In the genomic region with DNA sequence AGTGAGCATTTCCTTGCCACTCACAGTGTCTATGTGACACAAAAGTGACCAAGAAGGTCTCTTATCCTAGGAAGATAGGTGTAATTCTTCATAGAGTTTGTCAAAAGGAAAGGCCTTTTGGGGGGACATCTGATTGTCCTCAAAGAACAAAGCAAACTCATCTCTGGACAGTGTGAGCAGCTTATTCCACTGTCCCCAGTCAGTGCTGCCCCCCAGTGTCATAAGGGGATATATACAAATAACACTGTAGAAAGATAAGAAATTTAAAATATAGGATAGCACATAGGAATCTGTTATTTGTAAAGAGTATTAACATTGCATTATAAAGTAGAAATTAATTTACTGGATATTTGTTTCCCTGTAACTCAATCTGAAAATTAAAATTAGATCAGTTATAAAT, we compare ENCODE assay signal across 9 mouse cellular contexts. TPM values are rescaled to one million over a fixed set of nuclear protein-coding genes. Genes with fewer than 3 reads are reported as not detected.
DNase-seq lines count a peak whose midpoint lies in the region; ATAC-seq and TF ChIP-seq lines count a peak whose summit lies in the region.
"Had no signal": no experiment of that assay in that cellular context is flagged by ENCODE, and none has a peak within 500 bp of the region (broad histone marks: within the 10 kb centered on the region; RNA-seq: fewer than 3 reads in every experiment).

No protein-coding gene starts in this region.

- no peaks in the 10 kb centered on the region for H3K9me3 ChIP-seq in E14TG2a.4 (ENCODE audit: low read length)
- no peaks in the 10 kb centered on the region for H3K9me3 ChIP-seq in hindbrain, embryonic 14.5 days (ENCODE audit: control insufficient read depth, low read length)
- H3K9me3 ChIP-seq: embryonic facial prominence, embryonic 12.5 days had no signal

- no peak for DNase-seq in kidney, adult 2 months
- DNase-seq in kidney, postnatal 14 days = no peak
- DNase-seq in 416B (ENCODE audit: low read depth) = peak; percentile 21
- peak; percentile 45 for DNase-seq in hindbrain, embryonic 14.5 days (ENCODE audit: low spot score)
- no peak for DNase-seq in ovary, postnatal 14 days (ENCODE audit: low spot score)
- no peak for DNase-seq in frontal cortex, postnatal 25 days (ENCODE audit: low spot score in 2 of 2)
- DNase-seq: lung, postnatal 4 days had no signal

- 0 out of 2 replicates have a peak, but pooled peaks have one; percentile 10 for TF ChIP-seq CTCF in kidney, adult 2 months (conservative IDR thresholded peaks at IDR 0.05; ENCODE audit: insufficient read depth, insufficient read length, low read depth, low read length)
- TF ChIP-seq CTCF in E14TG2a.4 (conservative IDR thresholded peaks at IDR 0.05; ENCODE audit: low read length) = peak; percentile 18; the same call in 1 of the 2 replicates

- H3K4me2 ChIP-seq in hindbrain, embryonic 14.5 days (replicated peaks) = peak overlapping the region; percentile 44
- H3K4me2 ChIP-seq: embryonic facial prominence, embryonic 12.5 days had no signal

- no peaks in the 10 kb centered on the region for H3K27me3 ChIP-seq in kidney, adult 2 months (replicated peaks; ENCODE audit: control insufficient read depth, insufficient read depth, low read length)
- peaks cover 13% of the 10 kb centered on the region for H3K27me3 ChIP-seq in E14TG2a.4 (ENCODE audit: insufficient read depth, low read length)
- H3K27me3 ChIP-seq in hindbrain, embryonic 14.5 days (ENCODE audit: control insufficient read depth, insufficient read depth, low read length) = peaks cover 45% of the 10 kb centered on the region

- TF ChIP-seq POLR2A in kidney, adult 2 months (IDR thresholded peaks at IDR 0.05; ENCODE audit: low read depth, low read length) = no peak

- no peaks in the 10 kb centered on the region for H3K36me3 ChIP-seq in kidney, adult 2 months (ENCODE audit: control insufficient read depth, insufficient read depth, low read length)
- H3K36me3 ChIP-seq in E14TG2a.4 (ENCODE audit: insufficient read depth, low read length) = no peaks in the 10 kb centered on the region
- no peaks in the 10 kb centered on the region for H3K36me3 ChIP-seq in hindbrain, embryonic 14.5 days (replicated peaks; ENCODE audit: control insufficient read depth, insufficient read depth)
- H3K36me3 ChIP-seq: embryonic facial prominence, embryonic 12.5 days had no signal

- ATAC-seq in hindbrain, embryonic 14.5 days (ENCODE audit: low FRiP score) = no peak

- peak overlapping the region; percentile 42 for H3K9ac ChIP-seq in hindbrain, embryonic 14.5 days
- H3K9ac ChIP-seq: embryonic facial prominence, embryonic 12.5 days had no signal

- no peak overlapping the region for H3K4me3 ChIP-seq in kidney, adult 2 months (ENCODE audit: insufficient read depth, low read depth, low read length)
- H3K4me3 ChIP-seq in E14TG2a.4 (replicated peaks; ENCODE audit: low read length) = no peak overlapping the region
- peak overlapping the region; percentile 14; the same call in 1 of the 2 replicates for H3K4me3 ChIP-seq in hindbrain, embryonic 14.5 days (replicated peaks; ENCODE audit: low read length)
- H3K4me3 ChIP-seq: embryonic facial prominence, embryonic 12.5 days had no signal

- H3K27ac ChIP-seq in kidney, adult 2 months (ENCODE audit: insufficient read depth, low read depth, low read length) = no peak overlapping the region
- no peak overlapping the region for H3K27ac ChIP-seq in hindbrain, embryonic 14.5 days
- H3K27ac ChIP-seq: embryonic facial prominence, embryonic 12.5 days had no signal

- H3K4me1 ChIP-seq in kidney, adult 2 months (ENCODE audit: control insufficient read depth, insufficient read depth, low read length) = no peaks in the 10 kb centered on the region
- H3K4me1 ChIP-seq in E14TG2a.4 (replicated peaks; ENCODE audit: low read depth, low read length) = no peaks in the 10 kb centered on the region
- H3K4me1 ChIP-seq in hindbrain, embryonic 14.5 days (replicated peaks; ENCODE audit: control insufficient read depth, insufficient read depth, low read length) = no peaks in the 10 kb centered on the region
- H3K4me1 ChIP-seq: embryonic facial prominence, embryonic 12.5 days had no signal

RNA-seq across cellular contexts. Expression of a gene that starts 2.9 kb away (rescaled TPM):
- not detected in 2 replicates for polyA plus RNA-seq in kidney, adult 2 months (2012; rRNA removed)
- polyA plus RNA-seq in hindbrain, embryonic 14.5 days (2014; fragmentation: Nextera tagmentation; extraction: Ambion mirVana) = 83.2 and 94.3 TPM in 2 replicates

Comparison
In these comparisons a context has a peak if more than half of its experiments do, and no peak if none do; other contexts are left out.
1. DNase-seq: peak in 416B (single experiment) and hindbrain, embryonic 14.5 days (single experiment); none in kidney, adult 2 months (single experiment), kidney, postnatal 14 days (single experiment), ovary, postnatal 14 days (single experiment) and frontal cortex, postnatal 25 days (0 of 2).
2. RNA of a gene that starts 2.9 kb away (polyA plus RNA-seq): 83.2 to 94.3 TPM in hindbrain, embryonic 14.5 days; not detected in kidney, adult 2 months; every median in the first group is over 10 times any median in the second.